Mouse (Mus musculus): ENCODE results near the gene Zic5.

Zic5 gene

GRCm38 (mm10) chr14:122432558-122432957, 32.9 kb downstream of the Zic5 start:
- DNase-seq (ENCODE audit: low read depth, low spot score) = no peak

GRCm38 (mm10) chr14:122427654-122428053, 37.8 kb downstream of the Zic5 start:
- DNase-seq (ENCODE audit: low read depth, low spot score) = no peak

DNA sequence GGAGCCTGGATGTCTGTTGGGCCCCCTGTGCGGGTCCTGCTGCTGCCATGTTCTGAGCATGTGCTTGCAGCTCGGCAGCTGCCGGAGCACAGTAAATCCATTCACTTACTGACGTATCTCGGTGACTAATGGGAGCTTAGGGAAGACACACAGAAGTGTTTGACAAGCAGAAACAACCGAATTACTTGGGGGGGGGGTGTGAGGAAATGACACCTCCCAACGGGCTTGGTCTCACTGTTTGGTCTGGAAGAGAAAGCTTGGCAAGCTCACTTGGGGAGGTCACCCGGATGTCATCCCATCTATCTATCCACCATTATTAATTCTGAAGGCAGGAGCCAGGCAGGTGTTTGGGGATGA, 38.3 kb downstream of the Zic5 start:
- DNase-seq (ENCODE audit: low read depth, low spot score) = no peak

GRCm38 (mm10) chr14:122426529-122427203, 38.8 kb downstream of the Zic5 start:
- DNase-seq (ENCODE audit: low read depth, low spot score) = no peak

- no peak for DNase-seq (ENCODE audit: low read depth, low spot score)
Observed at GRCm38 (mm10) chr14:122424441-122424840, 41.0 kb downstream of the Zic5 start.

- no peak for DNase-seq (ENCODE audit: low read depth, low spot score)
Observed at GRCm38 (mm10) chr14:122416166-122416771, 49.2 kb downstream of the Zic5 start.

DNA sequence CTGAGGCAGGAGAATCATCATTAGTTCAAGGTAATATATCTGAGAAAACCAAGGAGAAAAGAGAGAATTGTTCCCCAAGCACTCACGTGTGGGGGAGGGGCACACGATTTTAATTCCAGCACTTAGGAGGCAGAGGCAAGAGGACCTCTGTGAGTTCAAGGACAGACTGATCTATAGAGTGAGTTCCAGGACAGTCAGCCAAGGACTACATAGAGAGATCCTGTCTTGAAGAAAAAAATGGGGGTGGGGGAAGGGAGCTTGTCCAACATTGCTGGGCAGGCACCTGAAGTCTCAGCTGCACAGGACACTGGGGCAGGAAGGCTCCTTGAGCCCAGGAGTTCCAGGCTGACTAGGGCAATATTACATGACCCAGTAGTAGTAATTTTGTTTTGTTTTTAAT, 50.7 kb downstream of the Zic5 start:
- no peak for DNase-seq (ENCODE audit: low read depth, low spot score)

DNA sequence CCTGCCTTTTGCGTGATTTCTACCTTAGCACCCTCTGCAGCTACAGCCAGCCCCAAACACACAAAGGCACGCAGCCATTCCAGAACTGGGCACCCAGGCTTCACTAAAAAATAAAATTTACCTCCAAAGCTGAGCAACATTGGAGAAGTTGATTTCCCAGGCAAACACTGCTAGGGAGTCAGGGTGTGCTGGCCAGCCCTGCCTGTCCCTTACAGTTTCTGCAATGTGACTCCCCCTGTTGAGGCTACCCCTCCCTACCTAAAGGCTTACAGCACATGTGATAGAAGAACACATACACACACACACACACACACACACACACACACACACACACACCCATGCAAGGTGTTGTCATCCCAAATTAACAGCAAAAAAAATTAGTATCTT, 51.9 kb downstream of the Zic5 start:
- no peak for DNase-seq (ENCODE audit: low read depth, low spot score)

GRCm38 (mm10) chr14:122412841-122413541, 52.5 kb downstream of the Zic5 start:
- no peak for DNase-seq (ENCODE audit: low read depth, low spot score)

All from brain, adult 2 months (tissue).